Mouse (Mus musculus) heart, embryonic 13.5 days (tissue): ENCODE measurements around the gene Hspb9. TPM values are rescaled to one million over a fixed set of nuclear protein-coding genes. Genes with fewer than 3 reads are reported as not detected.

ENCODE experiments used
- ATAC-seq: fragments of 200-750 bp; cut with Nextera tagmentation; 2 replicates; pipeline ENCODE4 v1.8.0; 2017; ENCODE audit warnings: moderate TSS enrichment; ENCODE audit not compliant: insufficient number of reproducible peaks, low FRiP score, low TSS enrichment; ENCODE audit errors: extremely low read depth
- H3K27ac ChIP-seq: fragments of 300-500 bp; sonication (generic); replicated peaks from 2 replicates; pipeline ENCODE4 v1.5.1; 2015; ENCODE audit warnings: moderate library complexity, mild to moderate bottlenecking, inconsistent platforms
- H3K27me3 ChIP-seq: fragments of 300-500 bp; sonication (generic); replicated peaks from 2 replicates; pipeline ENCODE4 v1.6.1; 2015; ENCODE audit warnings: mild to moderate bottlenecking, inconsistent platforms
- H3K36me3 ChIP-seq: fragments of 300-500 bp; sonication (generic); 2 replicates; pipeline ENCODE4 v1.6.1; 2015; ENCODE audit warnings: mild to moderate bottlenecking, inconsistent platforms
- H3K4me1 ChIP-seq: fragments of 300-500 bp; sonication (generic); 2 replicates; pipeline ENCODE4 v1.6.1; 2015; ENCODE audit warnings: inconsistent platforms
- H3K4me2 ChIP-seq: fragments of 300-500 bp; sonication (generic); 2 replicates; pipeline ENCODE4 v1.6.1; 2015; ENCODE audit warnings: inconsistent platforms, mild to moderate bottlenecking, moderate library complexity
- H3K4me3 ChIP-seq: fragments of 300-500 bp; sonication (generic); 2 replicates; pipeline ENCODE4 v1.5.1; 2015; ENCODE audit warnings: moderate library complexity, mild to moderate bottlenecking, inconsistent platforms
- H3K9ac ChIP-seq: fragments of 300-500 bp; sonication (generic); 2 replicates; pipeline ENCODE4 v1.6.1; 2015; ENCODE audit warnings: inconsistent platforms, mild to moderate bottlenecking, moderate library complexity
- H3K9me3 ChIP-seq: fragments of 300-500 bp; sonication (generic); 2 replicates; pipeline ENCODE4 v1.6.1; 2016; ENCODE audit warnings: inconsistent platforms
- WGBS: fragments of 180-500 bp; shearing (Covaris S2); methylation state at CpG from one replicate; pipeline ENCODE4 v1.1.7; 2015; ENCODE audit warnings: mixed read lengths; 5-methylcytosine and 5-hydroxymethylcytosine counted together
- polyA plus RNA-seq: library from polyadenylated mRNA; unstranded; fragments of >200 nt; fragmentation: Nextera tagmentation; extraction: Ambion mirVana; gene quantifications from 2 replicates; pipeline ENCODE4 v1.2.1, GENCODE M21; 2015

Hspb9 gene
- polyA plus RNA-seq, 1 experiment from 2014 or later, result 0.21 TPM

GRCm38 (mm10) chr11:100690389-100690788 lies 23.3 kb upstream of the Hspb9 start:
- Histone ChIP-seq H3K9me3 (no peaks in the 10 kb centered on the region), H3K27ac (no peak overlapping the region), H3K9ac (no peak overlapping the region), H3K4me1 (peaks cover 14% of the 10 kb centered on the region), H3K4me3 (no peak overlapping the region), H3K27me3 (peaks cover 46% of the 10 kb centered on the region), H3K36me3 (no peaks in the 10 kb centered on the region), H3K4me2 (no peak overlapping the region)
- no peak for ATAC-seq
- 63% methylated on average over 7 of the region's 7 CpGs for WGBS

- ATAC-seq, result no peak
- H3K9me3 ChIP-seq, result no peaks in the 10 kb centered on the region
- no peaks in the 10 kb centered on the region for H3K36me3 ChIP-seq
- H3K27me3 ChIP-seq, result peaks cover 46% of the 10 kb centered on the region
- H3K4me1 ChIP-seq, result peaks cover 14% of the 10 kb centered on the region
- H3K9ac ChIP-seq, result peak within 1 kb of the TSS; percentile 77
- peak within 1 kb of the TSS; percentile 44 for H3K4me3 ChIP-seq
- H3K4me2 ChIP-seq, result peak within 1 kb of the TSS; percentile 74
- 3% methylated on average over 22 of the region's 23 CpGs for WGBS
- H3K27ac ChIP-seq, result no peak within 1 kb of the TSS
These were observed 21.5 kb upstream of the Hspb9 start, which contains the start of gene Zfp385c for GRCm38 (mm10) chr11:100692164-100692616. Zfp385c (minus strand) TSS chr11:100692455.

- Histone ChIP-seq H3K36me3 (no peaks in the 10 kb centered on the region), H3K27me3 (peaks cover 46% of the 10 kb centered on the region), H3K4me3 (no peak overlapping the region), H3K4me2 (no peak overlapping the region), H3K4me1 (peaks cover 14% of the 10 kb centered on the region), H3K9ac (no peak overlapping the region), H3K9me3 (no peaks in the 10 kb centered on the region), H3K27ac (no peak overlapping the region)
- WGBS, result 26% methylated on average over 5 of the region's 5 CpGs
- no peak for ATAC-seq
These were observed 20.5 kb upstream of the Hspb9 start for GRCm38 (mm10) chr11:100693154-100693553.

DNA sequence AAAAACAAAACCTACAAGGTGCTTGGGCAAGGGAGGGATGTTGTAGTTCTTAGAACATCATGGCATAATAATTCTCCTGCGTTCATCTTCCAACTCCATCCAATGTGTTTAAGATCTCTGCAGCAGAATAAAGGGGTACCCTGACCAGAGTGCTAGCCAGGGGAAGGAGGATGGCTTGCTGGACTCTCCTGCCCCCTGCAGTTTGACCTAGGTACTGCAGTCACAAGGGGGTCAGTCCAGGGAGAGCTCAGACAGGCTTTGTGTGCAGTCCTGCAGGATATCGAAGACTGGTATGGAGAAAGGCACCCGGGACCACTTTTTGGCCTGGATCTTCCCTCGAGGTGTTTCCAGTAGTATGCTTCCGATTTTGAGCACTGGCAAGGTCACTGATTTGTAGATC lies 18.7 kb upstream of the Hspb9 start:
- H3K27ac ChIP-seq, result no peak overlapping the region
- H3K27me3 ChIP-seq, result peaks cover 43% of the 10 kb centered on the region
- H3K4me2 ChIP-seq, result no peak overlapping the region
- H3K4me3 ChIP-seq, result no peak overlapping the region
- no peak for ATAC-seq
- H3K36me3 ChIP-seq, result no peaks in the 10 kb centered on the region
- peaks cover 14% of the 10 kb centered on the region for H3K4me1 ChIP-seq
- WGBS, result 32% methylated on average over 5 of the region's 5 CpGs
- H3K9ac ChIP-seq, result no peak overlapping the region
- no peaks in the 10 kb centered on the region for H3K9me3 ChIP-seq

- Histone ChIP-seq H3K4me3 (no peak overlapping the region), H3K27ac (no peak overlapping the region), H3K4me2 (no peak overlapping the region), H3K27me3 (peaks cover 21% of the 10 kb centered on the region), H3K9me3 (no peaks in the 10 kb centered on the region), H3K4me1 (peaks cover 11% of the 10 kb centered on the region), H3K36me3 (no peaks in the 10 kb centered on the region), H3K9ac (no peak overlapping the region)
- WGBS, result 50% methylated on average over 7 of the region's 7 CpGs
- ATAC-seq, result no peak
These were observed 15.7 kb upstream of the Hspb9 start for GRCm38 (mm10) chr11:100697921-100698320.

- H3K9me3 ChIP-seq, result no peaks in the 10 kb centered on the region
- no peak overlapping the region for H3K9ac ChIP-seq
- WGBS, result 70% methylated on average over 3 of the region's 3 CpGs
- H3K27me3 ChIP-seq, result 0 out of 2 replicates have a peak, but pooled peaks cover 8% of the 10 kb centered on the region
- H3K27ac ChIP-seq, result no peak overlapping the region
- H3K4me2 ChIP-seq, result 0 out of 2 replicates have a peak overlapping the region, but pooled peaks have one; percentile 58
- no peak overlapping the region for H3K4me3 ChIP-seq
- H3K4me1 ChIP-seq, result peaks cover 17% of the 10 kb centered on the region
- peaks cover 16% of the 10 kb centered on the region for H3K36me3 ChIP-seq
- no peak for ATAC-seq
These were observed 12.9 kb upstream of the Hspb9 start for GRCm38 (mm10) chr11:100700710-100701109.

- Histone ChIP-seq H3K4me2 (peak overlapping the region; percentile 58), H3K4me1 (peaks cover 17% of the 10 kb centered on the region), H3K27me3 (0 out of 2 replicates have a peak, but pooled peaks cover 8% of the 10 kb centered on the region), H3K9me3 (no peaks in the 10 kb centered on the region), H3K27ac (no peak overlapping the region), H3K9ac (0 out of 2 replicates have a peak overlapping the region, but pooled peaks have one; percentile 21), H3K36me3 (peaks cover 22% of the 10 kb centered on the region), H3K4me3 (peak overlapping the region; percentile 36)
- WGBS, result 6% methylated on average over 14 of the region's 14 CpGs
- no peak for ATAC-seq
These were observed 12.3 kb upstream of the Hspb9 start for GRCm38 (mm10) chr11:100701301-100701700.

DNA sequence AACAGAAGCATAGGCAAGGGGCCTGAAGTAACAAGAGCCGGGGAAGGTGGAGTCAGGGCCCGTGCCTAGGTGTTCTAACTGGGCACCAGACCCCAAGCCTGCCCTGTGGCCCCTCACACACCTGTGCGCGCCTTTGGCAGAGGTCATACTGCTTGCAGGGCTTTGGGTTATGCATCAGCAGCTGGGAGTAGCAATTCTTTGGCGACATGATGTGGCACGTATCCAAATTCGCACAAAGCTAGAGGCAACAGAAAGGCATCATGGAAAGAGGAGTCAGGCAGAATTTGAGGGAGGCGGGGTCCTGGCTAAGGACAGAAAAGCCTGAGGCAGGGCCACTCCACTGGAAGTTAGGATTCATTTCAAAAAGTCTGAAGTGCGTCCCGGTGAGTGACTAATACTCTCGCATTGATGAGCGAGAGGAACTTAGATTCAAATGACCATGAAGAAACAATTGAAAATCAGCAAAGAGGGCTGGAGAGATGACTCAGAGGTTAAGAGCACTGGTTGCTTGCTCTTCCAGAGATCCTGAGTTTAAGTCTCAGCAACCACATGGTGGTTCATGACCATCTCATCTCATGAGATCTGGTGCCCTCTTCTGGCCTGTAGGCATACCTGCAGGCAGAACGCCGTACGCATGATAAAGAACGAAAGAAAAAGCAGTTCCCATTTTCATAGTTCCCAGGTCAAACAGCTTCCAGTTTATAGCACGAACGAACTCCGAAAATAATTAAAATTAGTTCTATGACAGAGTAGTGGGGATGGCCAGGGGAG lies 11.4 kb upstream of the Hspb9 start:
- Histone ChIP-seq H3K4me3 (peak overlapping the region; percentile 32), H3K9ac (peak overlapping the region; percentile 72), H3K4me1 (peaks cover 17% of the 10 kb centered on the region), H3K27me3 (0 out of 2 replicates have a peak, but pooled peaks cover 8% of the 10 kb centered on the region), H3K27ac (no peak overlapping the region), H3K36me3 (peaks cover 31% of the 10 kb centered on the region), H3K4me2 (peak overlapping the region; percentile 64), H3K9me3 (no peaks in the 10 kb centered on the region)
- ATAC-seq, result no peak
- WGBS, result 35% methylated on average over 19 of the region's 19 CpGs

GRCm38 (mm10) chr11:100702906-100703305 lies 10.7 kb upstream of the Hspb9 start:
- Histone ChIP-seq H3K4me2 (peak overlapping the region; percentile 64), H3K27ac (no peak overlapping the region), H3K9ac (peak overlapping the region; percentile 72), H3K27me3 (0 out of 2 replicates have a peak, but pooled peaks cover 8% of the 10 kb centered on the region), H3K4me3 (peak overlapping the region; percentile 32), H3K36me3 (peaks cover 38% of the 10 kb centered on the region), H3K4me1 (peaks cover 17% of the 10 kb centered on the region), H3K9me3 (no peaks in the 10 kb centered on the region)
- WGBS, result 33% methylated on average over 7 of the region's 7 CpGs
- ATAC-seq, result no peak

DNA sequence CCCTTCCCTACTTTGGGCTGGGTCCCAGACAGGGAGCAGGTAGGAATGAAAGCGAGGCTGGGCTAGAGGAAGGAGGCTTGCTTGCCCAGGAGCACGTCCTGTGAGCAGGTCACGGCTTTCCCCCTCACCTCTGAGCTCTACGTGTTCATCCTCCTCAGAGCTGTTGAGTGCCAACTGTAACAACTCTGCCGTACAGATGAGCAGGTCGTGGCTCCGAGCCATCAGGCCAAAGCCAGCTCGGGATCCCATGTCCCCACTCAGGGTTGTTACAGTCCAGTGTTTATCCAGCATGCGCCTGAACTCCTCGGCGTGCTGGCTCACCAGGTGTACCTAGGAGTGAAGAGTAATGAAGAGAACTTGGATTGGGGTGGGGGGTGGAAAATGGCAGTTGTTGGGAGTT lies 10.3 kb upstream of the Hspb9 start:
- no peak for ATAC-seq
- Histone ChIP-seq H3K27ac (no peak overlapping the region), H3K36me3 (peaks cover 42% of the 10 kb centered on the region), H3K9me3 (no peaks in the 10 kb centered on the region), H3K4me1 (peaks cover 17% of the 10 kb centered on the region), H3K4me2 (peak overlapping the region; percentile 64; the same call in 1 of the 2 replicates), H3K9ac (no peak overlapping the region), H3K4me3 (no peak overlapping the region), H3K27me3 (0 out of 2 replicates have a peak, but pooled peaks cover 8% of the 10 kb centered on the region)
- WGBS, result 55% methylated on average over 11 of the region's 11 CpGs

DNA sequence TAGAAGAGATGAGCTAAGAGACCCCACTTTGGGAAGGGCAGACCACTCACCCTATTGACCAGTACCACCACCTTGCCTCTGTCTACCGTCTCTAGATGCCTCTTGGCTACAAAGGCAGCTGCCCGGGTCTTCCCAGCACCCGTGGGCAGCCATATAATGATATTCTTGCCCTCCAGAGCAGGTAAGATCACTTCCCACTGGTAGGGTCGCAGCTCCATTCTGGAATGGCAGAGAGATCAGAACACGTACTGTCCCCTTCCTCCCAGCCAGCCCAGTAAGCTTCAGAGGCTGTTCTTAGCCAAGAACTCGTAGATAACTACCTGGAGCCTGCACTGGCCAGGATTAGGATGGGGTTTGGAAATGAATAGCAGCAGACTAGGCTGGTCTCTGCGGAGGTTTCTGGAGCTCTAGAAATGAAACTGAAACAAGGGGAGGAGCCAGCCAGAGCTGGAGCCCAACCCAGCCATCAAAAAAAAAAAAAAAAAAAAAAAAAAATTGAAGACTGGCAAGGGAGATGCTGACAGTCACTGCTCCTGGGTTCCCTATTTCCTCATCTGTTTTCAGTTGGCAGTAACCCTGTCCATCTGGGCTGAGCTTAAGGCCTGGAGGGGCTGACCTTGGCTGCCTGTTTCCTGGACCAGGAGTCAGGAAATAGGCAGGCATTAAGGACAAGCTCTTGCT lies 9.7 kb upstream of the Hspb9 start, which contains the start of gene Dhx58:
Gene Dhx58, minus strand, starts transcription at position 421 of the 681 bp plus-strand sequence.
- Histone ChIP-seq H3K27ac (no peak within 1 kb of the TSS), H3K4me3 (no peak within 1 kb of the TSS; the same call in 1 of the 2 replicates), H3K9me3 (no peaks in the 10 kb centered on the region), H3K9ac (peak within 1 kb of the TSS; percentile 72; the same call in 1 of the 2 replicates), H3K36me3 (peaks cover 49% of the 10 kb centered on the region), H3K27me3 (0 out of 2 replicates have a peak, but pooled peaks cover 8% of the 10 kb centered on the region), H3K4me1 (peaks cover 17% of the 10 kb centered on the region), H3K4me2 (peak within 1 kb of the TSS; percentile 64; the same call in 1 of the 2 replicates)
- 58% methylated on average over 7 of the region's 7 CpGs for WGBS
- ATAC-seq, result no peak
